ENCODE assay signal across 14 mouse cellular contexts in genomic region chr2:93162791-93163190, GRCm38 (mm10). TPM values are rescaled to one million over a fixed set of nuclear protein-coding genes. Genes with fewer than 3 reads are reported as not detected.
DNase-seq lines count a peak whose midpoint lies in the region; ATAC-seq and TF ChIP-seq lines count a peak whose summit lies in the region.
"Had no signal": no experiment of that assay in that cellular context is flagged by ENCODE, and none has a peak within 500 bp of the region (broad histone marks: within the 10 kb centered on the region; RNA-seq: fewer than 3 reads in every experiment).

No protein-coding gene starts in this region.

- H3K4me2 ChIP-seq in heart, embryonic 14.5 days (ENCODE audit: low read length): no peak overlapping the region
- H3K4me2 ChIP-seq in hindbrain, embryonic 16.5 days (ENCODE audit: low read length): no peak overlapping the region
- H3K4me2 ChIP-seq: limb, embryonic 12.5 days; lung, embryonic 15.5 days had no signal

- H3K9me3 ChIP-seq in heart, embryonic 14.5 days (ENCODE audit: control insufficient read depth, low read length): no peaks in the 10 kb centered on the region
- no peaks in the 10 kb centered on the region for H3K9me3 ChIP-seq in hindbrain, embryonic 16.5 days (ENCODE audit: control insufficient read depth, low read length)
- H3K9me3 ChIP-seq: embryonic facial prominence, embryonic 10.5 days; limb, embryonic 12.5 days; lung, embryonic 15.5 days had no signal

- no peak for TF ChIP-seq CTCF in kidney, adult 2 months (conservative IDR thresholded peaks at IDR 0.05; ENCODE audit: insufficient read depth, insufficient read length, low read depth, low read length)
- TF ChIP-seq CTCF in spleen, adult 2 months (IDR thresholded peaks at IDR 0.05; ENCODE audit: extremely low read depth, insufficient read depth, insufficient read length, insufficient replicate concordance): no peak

- WGBS in kidney, adult 2 months: 81% methylated on average over 4 of the region's 4 CpGs
- WGBS in spleen, adult 2 months: 35% methylated on average over 4 of the region's 4 CpGs
- WGBS in heart, embryonic 14.5 days: 41% methylated on average over 4 of the region's 4 CpGs
- WGBS in hindbrain, embryonic 16.5 days: 81% methylated on average over 4 of the region's 4 CpGs

- ATAC-seq in heart, embryonic 14.5 days (ENCODE audit: insufficient number of reproducible peaks, insufficient read depth, low FRiP score, low read depth): 0 out of 2 replicates have a peak, but pooled peaks have one; percentile 10
- ATAC-seq in hindbrain, embryonic 16.5 days: no peak
- ATAC-seq: inflammation-experienced regulatory T-cells, adult 6 months had no signal

- TF ChIP-seq POLR2A in kidney, adult 2 months (IDR thresholded peaks at IDR 0.05; ENCODE audit: low read depth, low read length): no peak
- TF ChIP-seq POLR2A in spleen, adult 2 months (IDR thresholded peaks at IDR 0.05; ENCODE audit: low read depth, low read length): peak; percentile 21; the same call in 1 of the 2 replicates

- no peak overlapping the region for H3K9ac ChIP-seq in heart, embryonic 14.5 days (ENCODE audit: low read length)
- H3K9ac ChIP-seq in hindbrain, embryonic 16.5 days (ENCODE audit: low read depth, low read length): no peak overlapping the region
- H3K9ac ChIP-seq: limb, embryonic 12.5 days; lung, embryonic 15.5 days had no signal

- no peak overlapping the region for H3K4me3 ChIP-seq in kidney, adult 2 months (ENCODE audit: insufficient read depth, low read depth, low read length)
- H3K4me3 ChIP-seq in spleen, adult 2 months (ENCODE audit: extremely low read depth, insufficient read depth, insufficient read length): no peak overlapping the region
- no peak overlapping the region for H3K4me3 ChIP-seq in heart, embryonic 14.5 days (ENCODE audit: control insufficient read depth in 1 of 2, insufficient read depth in 1 of 2, low read depth in 1 of 2, low read length in 2 of 2)
- H3K4me3 ChIP-seq in hindbrain, embryonic 16.5 days (ENCODE audit: low read length): no peak overlapping the region
- H3K4me3 ChIP-seq: embryonic facial prominence, embryonic 10.5 days; erythroblast, embryonic 14.5 days; limb, embryonic 12.5 days; lung, embryonic 15.5 days had no signal

- no peaks in the 10 kb centered on the region for H3K36me3 ChIP-seq in kidney, adult 2 months (ENCODE audit: control insufficient read depth, insufficient read depth, low read length)
- H3K36me3 ChIP-seq in spleen, adult 2 months (ENCODE audit: control insufficient read depth, insufficient read depth, low read length): no peaks in the 10 kb centered on the region
- no peaks in the 10 kb centered on the region for H3K36me3 ChIP-seq in heart, embryonic 14.5 days (ENCODE audit: control insufficient read depth, insufficient read depth, low read length)
- no peaks in the 10 kb centered on the region for H3K36me3 ChIP-seq in hindbrain, embryonic 16.5 days (ENCODE audit: control insufficient read depth, insufficient read depth, low read length)
- H3K36me3 ChIP-seq: embryonic facial prominence, embryonic 10.5 days; limb, embryonic 12.5 days; lung, embryonic 15.5 days had no signal

- no peak overlapping the region for H3K27ac ChIP-seq in kidney, adult 2 months (ENCODE audit: insufficient read depth, low read depth, low read length)
- H3K27ac ChIP-seq in spleen, adult 2 months (ENCODE audit: insufficient read depth, low read length): peak overlapping the region; percentile 85
- peak overlapping the region; percentile 20 to 43; a peak in 3 of 4 replicates for H3K27ac ChIP-seq in heart, embryonic 14.5 days (replicated peaks in 1 of 2; ENCODE audit: control insufficient read depth in 1 of 2, insufficient read depth in 1 of 2, low read depth in 2 of 2, low read length in 2 of 2)
- H3K27ac ChIP-seq in hindbrain, embryonic 16.5 days (ENCODE audit: low read depth, low read length): no peak overlapping the region
- H3K27ac ChIP-seq: embryonic facial prominence, embryonic 10.5 days; limb, embryonic 12.5 days; lung, embryonic 15.5 days had no signal

- H3K4me1 ChIP-seq in kidney, adult 2 months (ENCODE audit: control insufficient read depth, insufficient read depth, low read length): no peaks in the 10 kb centered on the region
- peaks cover 40% of the 10 kb centered on the region; the same call in 1 of the 2 replicates for H3K4me1 ChIP-seq in spleen, adult 2 months (ENCODE audit: control insufficient read depth, insufficient read depth, insufficient read length)
- H3K4me1 ChIP-seq in heart, embryonic 14.5 days (ENCODE audit: control insufficient read depth in 2 of 2, insufficient read depth in 2 of 2, low read length in 2 of 2): peaks cover 11 to 16% of the 10 kb centered on the region in 2 experiments
- H3K4me1 ChIP-seq in hindbrain, embryonic 16.5 days (ENCODE audit: control insufficient read depth, insufficient read depth, low read depth, low read length): peaks cover 2% of the 10 kb centered on the region
- H3K4me1 ChIP-seq: limb, embryonic 12.5 days had no signal

- peak; percentile 23 for DNase-seq in kidney, adult 2 months
- DNase-seq in kidney, adult 8-10 months: no peak
- peak; percentile 63 to 65 for DNase-seq in spleen, adult 2 months (ENCODE audit: low read depth in 1 of 2, low spot score in 2 of 2)
- no peak for DNase-seq in spleen, adult 12 weeks (ENCODE audit: low spot score)
- peak; percentile 78 to 80 for DNase-seq in spleen, postnatal 36 days (ENCODE audit: low spot score in 2 of 2)
- DNase-seq in thymus, postnatal 0 days (ENCODE audit: low spot score): no peak
- DNase-seq: thymus, postnatal 25 days had no signal

- no peaks in the 10 kb centered on the region for H3K27me3 ChIP-seq in kidney, adult 2 months (replicated peaks; ENCODE audit: control insufficient read depth, insufficient read depth, low read length)
- no peaks in the 10 kb centered on the region for H3K27me3 ChIP-seq in spleen, adult 2 months (ENCODE audit: control insufficient read depth, insufficient read depth, low read length)
- H3K27me3 ChIP-seq in heart, embryonic 14.5 days (ENCODE audit: control insufficient read depth, insufficient read depth, low read length): no peaks in the 10 kb centered on the region
- no peaks in the 10 kb centered on the region for H3K27me3 ChIP-seq in hindbrain, embryonic 16.5 days (replicated peaks; ENCODE audit: control insufficient read depth, insufficient read depth, low read length)
- H3K27me3 ChIP-seq: limb, embryonic 12.5 days; lung, embryonic 15.5 days had no signal

RNA-seq across cellular contexts. Expression of gene Trp53i11, which starts 24.6 kb away (rescaled TPM):
- 18.1 and 18.3 TPM in 2 replicates for polyA plus RNA-seq in kidney, adult 2 months (2012; rRNA removed)
- polyA plus RNA-seq in spleen, adult 2 months (2012; rRNA removed): 147 and 149 TPM in 2 replicates
- 30.5 and 33.0 TPM in 2 replicates for polyA plus RNA-seq in heart, embryonic 14.5 days (2014; fragmentation: Nextera tagmentation; extraction: Ambion mirVana)
- 43.1 and 52.4 TPM in 2 replicates for polyA plus RNA-seq in thymus, postnatal 0 days (2015; fragmentation: Nextera tagmentation; extraction: Ambion mirVana)
- polyA plus RNA-seq in hindbrain, embryonic 16.5 days (2015; fragmentation: Nextera tagmentation; extraction: Ambion mirVana): 74.7 and 123 TPM in 2 replicates

Comparison
In these comparisons a context has a peak if more than half of its experiments do, and no peak if none do; other contexts are left out.
1. DNase-seq: peak in kidney, adult 2 months (single experiment), spleen, adult 2 months (2 of 2) and spleen, postnatal 36 days (2 of 2); none in kidney, adult 8-10 months (0 of 2), spleen, adult 12 weeks (single experiment) and thymus, postnatal 0 days (single experiment).
2. H3K27ac ChIP-seq: peak in spleen, adult 2 months (single experiment) and heart, embryonic 14.5 days (2 of 2); none in kidney, adult 2 months (single experiment) and hindbrain, embryonic 16.5 days (single experiment).